Mouse (Mus musculus): Measurements from ENCODE around the gene Tmcc3. TPM values are rescaled to one million over a fixed set of nuclear protein-coding genes. Genes with fewer than 3 reads are reported as not detected.
A peak's percentile ranks its signal among the peaks of the same experiment; 100 is the strongest.

The Tmcc3 gene
- polyA plus RNA-seq, 1 experiment from 2014 or later: 11.3 TPM

GRCm38 (mm10) chr10:94294437-94294836 is 17.3 kb upstream of the Tmcc3 start:
- 70% methylated on average over 5 of the region's 5 CpGs for WGBS
- Histone ChIP-seq H3K4me2 (ENCODE audit: low read length) (no peak overlapping the region), H3K4me3 (replicated peaks; ENCODE audit: low read depth, low read length) (no peak overlapping the region), H3K27ac (replicated peaks; ENCODE audit: low read depth, low read length) (peak overlapping the region; percentile 66), H3K9ac (replicated peaks; ENCODE audit: low read length) (no peak overlapping the region), H3K27me3 (ENCODE audit: control insufficient read depth, insufficient read depth, low read length) (no peaks in the 10 kb centered on the region), H3K36me3 (ENCODE audit: control insufficient read depth, insufficient read depth, low read length) (no peaks in the 10 kb centered on the region), H3K9me3 (ENCODE audit: control insufficient read depth, low read length) (no peaks in the 10 kb centered on the region), H3K4me1 (ENCODE audit: control insufficient read depth, insufficient read depth, low read length) (peaks cover 24% of the 10 kb centered on the region)
- DNase-seq (no peak), ATAC-seq (ENCODE audit: low FRiP score, low TSS enrichment) (no peak)

GRCm38 (mm10) chr10:94294933-94295750 is 16.6 kb upstream of the Tmcc3 start:
- H3K9me3 ChIP-seq (ENCODE audit: control insufficient read depth, low read length): no peaks in the 10 kb centered on the region
- 23% methylated on average over 6 of the region's 6 CpGs for WGBS
- H3K27me3 ChIP-seq (ENCODE audit: control insufficient read depth, insufficient read depth, low read length): no peaks in the 10 kb centered on the region
- H3K4me2 ChIP-seq (ENCODE audit: low read length): no peak overlapping the region
- H3K27ac ChIP-seq (replicated peaks; ENCODE audit: low read depth, low read length): peak overlapping the region; percentile 66
- H3K36me3 ChIP-seq (ENCODE audit: control insufficient read depth, insufficient read depth, low read length): no peaks in the 10 kb centered on the region
- H3K4me3 ChIP-seq (replicated peaks; ENCODE audit: low read depth, low read length): no peak overlapping the region
- ATAC-seq (ENCODE audit: low FRiP score, low TSS enrichment) (peak; percentile 77), DNase-seq (peak; percentile 74)
- peaks cover 24% of the 10 kb centered on the region for H3K4me1 ChIP-seq (ENCODE audit: control insufficient read depth, insufficient read depth, low read length)
- H3K9ac ChIP-seq (replicated peaks; ENCODE audit: low read length): no peak overlapping the region

GRCm38 (mm10) chr10:94295923-94296605 is 15.7 kb upstream of the Tmcc3 start:
- H3K27me3 ChIP-seq (ENCODE audit: control insufficient read depth, insufficient read depth, low read length): no peaks in the 10 kb centered on the region
- ATAC-seq (ENCODE audit: low FRiP score, low TSS enrichment): no peak
- H3K27ac ChIP-seq (replicated peaks; ENCODE audit: low read depth, low read length): peak overlapping the region; percentile 66; the same call in 1 of the 2 replicates
- H3K9me3 ChIP-seq (ENCODE audit: control insufficient read depth, low read length): no peaks in the 10 kb centered on the region
- no peak overlapping the region for H3K9ac ChIP-seq (replicated peaks; ENCODE audit: low read length)
- 95% methylated on average over 5 of the region's 5 CpGs for WGBS
- no peak overlapping the region for H3K4me3 ChIP-seq (replicated peaks; ENCODE audit: low read depth, low read length)
- H3K36me3 ChIP-seq (ENCODE audit: control insufficient read depth, insufficient read depth, low read length): no peaks in the 10 kb centered on the region
- peaks cover 24% of the 10 kb centered on the region for H3K4me1 ChIP-seq (ENCODE audit: control insufficient read depth, insufficient read depth, low read length)
- DNase-seq: no peak
- no peak overlapping the region for H3K4me2 ChIP-seq (ENCODE audit: low read length)

- Histone ChIP-seq H3K9ac (replicated peaks; ENCODE audit: low read length) (no peak within 1 kb of the TSS), H3K27ac (replicated peaks; ENCODE audit: low read depth, low read length) (no peak within 1 kb of the TSS), H3K4me2 (ENCODE audit: low read length) (no peak within 1 kb of the TSS), H3K9me3 (ENCODE audit: control insufficient read depth, low read length) (no peaks in the 10 kb centered on the region), H3K27me3 (ENCODE audit: control insufficient read depth, insufficient read depth, low read length) (no peaks in the 10 kb centered on the region), H3K4me3 (replicated peaks; ENCODE audit: low read depth, low read length) (no peak within 1 kb of the TSS), H3K36me3 (ENCODE audit: control insufficient read depth, insufficient read depth, low read length) (no peaks in the 10 kb centered on the region), H3K4me1 (ENCODE audit: control insufficient read depth, insufficient read depth, low read length) (peaks cover 24% of the 10 kb centered on the region)
- DNase-seq: peak; percentile 32
- WGBS: 69% methylated on average over 3 of the region's 3 CpGs
- ATAC-seq (ENCODE audit: low FRiP score, low TSS enrichment): no peak
Observed at GRCm38 (mm10) chr10:94298471-94298870, 13.3 kb upstream of the Tmcc3 start, which contains the start of gene Gm4792. Gene Gm4792 (minus strand): TSS chr10:94298703.

- no peak for ATAC-seq (ENCODE audit: low FRiP score, low TSS enrichment)
Observed at GRCm38 (mm10) chr10:94299301-94299700, 12.4 kb upstream of the Tmcc3 start.

GRCm38 (mm10) chr10:94304064-94304657 is 7.6 kb upstream of the Tmcc3 start:
- Histone ChIP-seq H3K36me3 (ENCODE audit: control insufficient read depth, insufficient read depth, low read length) (no peaks in the 10 kb centered on the region), H3K9me3 (ENCODE audit: control insufficient read depth, low read length) (no peaks in the 10 kb centered on the region), H3K9ac (replicated peaks; ENCODE audit: low read length) (no peak overlapping the region), H3K4me2 (ENCODE audit: low read length) (no peak overlapping the region; the same call in 1 of the 2 replicates), H3K27ac (replicated peaks; ENCODE audit: low read depth, low read length) (peak overlapping the region; percentile 67), H3K4me1 (ENCODE audit: control insufficient read depth, insufficient read depth, low read length) (no peaks in the 10 kb centered on the region), H3K27me3 (ENCODE audit: control insufficient read depth, insufficient read depth, low read length) (no peaks in the 10 kb centered on the region), H3K4me3 (replicated peaks; ENCODE audit: low read depth, low read length) (no peak overlapping the region)
- DNase-seq: peak; percentile 47
- no peak for ATAC-seq (ENCODE audit: low FRiP score, low TSS enrichment)
- WGBS: 43% methylated on average over 9 of the region's 9 CpGs

More at GRCm38 (mm10) chr10:94299301-94299700, 12.4 kb upstream of the Tmcc3 start:
- H3K9me3 ChIP-seq (ENCODE audit: control insufficient read depth, low read length): no peaks in the 10 kb centered on the region
- H3K4me3 ChIP-seq (replicated peaks; ENCODE audit: low read depth, low read length): no peak overlapping the region
- H3K27me3 ChIP-seq (ENCODE audit: control insufficient read depth, insufficient read depth, low read length): no peaks in the 10 kb centered on the region
- no peak overlapping the region for H3K4me2 ChIP-seq (ENCODE audit: low read length)
- H3K4me1 ChIP-seq (ENCODE audit: control insufficient read depth, insufficient read depth, low read length): peaks cover 21% of the 10 kb centered on the region
- H3K27ac ChIP-seq (replicated peaks; ENCODE audit: low read depth, low read length): no peak overlapping the region
- DNase-seq: no peak
- 96% methylated on average over 2 of the region's 2 CpGs for WGBS
- no peak overlapping the region for H3K9ac ChIP-seq (replicated peaks; ENCODE audit: low read length)
- H3K36me3 ChIP-seq (ENCODE audit: control insufficient read depth, insufficient read depth, low read length): no peaks in the 10 kb centered on the region

GRCm38 (mm10) chr10:94305526-94305925 is 6.2 kb upstream of the Tmcc3 start:
- ATAC-seq (ENCODE audit: low FRiP score, low TSS enrichment): no peak

GRCm38 (mm10) chr10:94310499-94311267 is 1.1 kb upstream of the Tmcc3 start:
- no peaks in the 10 kb centered on the region for H3K9me3 ChIP-seq (ENCODE audit: control insufficient read depth, low read length)
- H3K4me3 ChIP-seq (replicated peaks; ENCODE audit: low read depth, low read length): no peak overlapping the region
- DNase-seq (no peak), ATAC-seq (ENCODE audit: low FRiP score, low TSS enrichment) (no peak)
- H3K27ac ChIP-seq (replicated peaks; ENCODE audit: low read depth, low read length): no peak overlapping the region
- no peak overlapping the region for H3K9ac ChIP-seq (replicated peaks; ENCODE audit: low read length)
- no peak overlapping the region for H3K4me2 ChIP-seq (ENCODE audit: low read length)
- 50% methylated on average over 9 of the region's 9 CpGs for WGBS
- H3K4me1 ChIP-seq (ENCODE audit: control insufficient read depth, insufficient read depth, low read length): peaks cover 14% of the 10 kb centered on the region
- H3K27me3 ChIP-seq (ENCODE audit: control insufficient read depth, insufficient read depth, low read length): no peaks in the 10 kb centered on the region
- H3K36me3 ChIP-seq (ENCODE audit: control insufficient read depth, insufficient read depth, low read length): no peaks in the 10 kb centered on the region

More at GRCm38 (mm10) chr10:94305526-94305925, 6.2 kb upstream of the Tmcc3 start:
- H3K27me3 ChIP-seq (ENCODE audit: control insufficient read depth, insufficient read depth, low read length): no peaks in the 10 kb centered on the region
- H3K4me3 ChIP-seq (replicated peaks; ENCODE audit: low read depth, low read length): no peak overlapping the region
- H3K4me1 ChIP-seq (ENCODE audit: control insufficient read depth, insufficient read depth, low read length): no peaks in the 10 kb centered on the region
- H3K36me3 ChIP-seq (ENCODE audit: control insufficient read depth, insufficient read depth, low read length): no peaks in the 10 kb centered on the region
- H3K9me3 ChIP-seq (ENCODE audit: control insufficient read depth, low read length): no peaks in the 10 kb centered on the region
- 71% methylated on average over 5 of the region's 5 CpGs for WGBS
- no peak overlapping the region for H3K4me2 ChIP-seq (ENCODE audit: low read length)
- no peak overlapping the region for H3K27ac ChIP-seq (replicated peaks; ENCODE audit: low read depth, low read length)
- peak; percentile 23 for DNase-seq
- H3K9ac ChIP-seq (replicated peaks; ENCODE audit: low read length): no peak overlapping the region

Data from midbrain, embryonic 14.5 days (tissue).